Mouse (Mus musculus) liver, embryonic 13.5 days (tissue): ENCODE measurements around the gene Ldlrad3. TPM values are rescaled to one million over a fixed set of nuclear protein-coding genes. Genes with fewer than 3 reads are reported as not detected.
A peak's percentile ranks its signal among the peaks of the same experiment; 100 is the strongest.

Experiments
- ATAC-seq: fragments of 200-750 bp; cut with Nextera tagmentation; 2 replicates; pipeline ENCODE4 v1.8.0; 2017; ENCODE audit warnings: low read depth, mild to moderate bottlenecking, moderate number of reproducible peaks, moderate library complexity
- DNase-seq: peaks from one replicate; pipeline ENCODE4 v3.0.0; 2022
- H3K27ac ChIP-seq: fragments of 300-500 bp; sonication (generic); 2 replicates; pipeline ENCODE4 v1.5.1; 2015; ENCODE audit warnings: moderate library complexity, mild to moderate bottlenecking, inconsistent platforms
- H3K27me3 ChIP-seq: fragments of 300-500 bp; sonication (generic); 2 replicates; pipeline ENCODE4 v1.6.1; 2015; ENCODE audit warnings: mild to moderate bottlenecking, inconsistent platforms
- H3K36me3 ChIP-seq: fragments of 300-500 bp; sonication (generic); 2 replicates; pipeline ENCODE4 v1.6.1; 2015; ENCODE audit warnings: mild to moderate bottlenecking, inconsistent platforms
- H3K4me1 ChIP-seq: fragments of 300-500 bp; sonication (generic); replicated peaks from 2 replicates; pipeline ENCODE4 v1.6.1; 2015; ENCODE audit warnings: inconsistent platforms
- H3K4me2 ChIP-seq: fragments of 300-500 bp; sonication (generic); 2 replicates; pipeline ENCODE4 v1.6.1; 2015; ENCODE audit warnings: inconsistent platforms, mild to moderate bottlenecking, moderate library complexity
- H3K4me3 ChIP-seq: fragments of 300-500 bp; sonication (generic); replicated peaks from 2 replicates; pipeline ENCODE4 v1.5.1; 2015; ENCODE audit warnings: mild to moderate bottlenecking, inconsistent platforms
- H3K9ac ChIP-seq: fragments of 300-500 bp; sonication (generic); 2 replicates; pipeline ENCODE4 v1.6.1; 2015; ENCODE audit warnings: mild to moderate bottlenecking, inconsistent platforms
- H3K9me3 ChIP-seq: fragments of 300-500 bp; sonication (generic); replicated peaks from 2 replicates; pipeline ENCODE4 v1.6.1; 2016; ENCODE audit warnings: inconsistent platforms
- WGBS: fragments of 180-500 bp; shearing (Covaris S2); methylation state at CpG from one replicate; pipeline ENCODE4 v1.1.7; 2015; ENCODE audit not compliant: insufficient replicate concordance; 5-methylcytosine and 5-hydroxymethylcytosine counted together
- polyA plus RNA-seq: library from polyadenylated mRNA; unstranded; fragments of >200 nt; fragmentation: Nextera tagmentation; extraction: Ambion mirVana; gene quantifications from 2 replicates; pipeline ENCODE4 v1.2.1, GENCODE M21; 2015

The Ldlrad3 gene
- polyA plus RNA-seq, 1 experiment from 2014 or later = 3.8 TPM

DNA sequence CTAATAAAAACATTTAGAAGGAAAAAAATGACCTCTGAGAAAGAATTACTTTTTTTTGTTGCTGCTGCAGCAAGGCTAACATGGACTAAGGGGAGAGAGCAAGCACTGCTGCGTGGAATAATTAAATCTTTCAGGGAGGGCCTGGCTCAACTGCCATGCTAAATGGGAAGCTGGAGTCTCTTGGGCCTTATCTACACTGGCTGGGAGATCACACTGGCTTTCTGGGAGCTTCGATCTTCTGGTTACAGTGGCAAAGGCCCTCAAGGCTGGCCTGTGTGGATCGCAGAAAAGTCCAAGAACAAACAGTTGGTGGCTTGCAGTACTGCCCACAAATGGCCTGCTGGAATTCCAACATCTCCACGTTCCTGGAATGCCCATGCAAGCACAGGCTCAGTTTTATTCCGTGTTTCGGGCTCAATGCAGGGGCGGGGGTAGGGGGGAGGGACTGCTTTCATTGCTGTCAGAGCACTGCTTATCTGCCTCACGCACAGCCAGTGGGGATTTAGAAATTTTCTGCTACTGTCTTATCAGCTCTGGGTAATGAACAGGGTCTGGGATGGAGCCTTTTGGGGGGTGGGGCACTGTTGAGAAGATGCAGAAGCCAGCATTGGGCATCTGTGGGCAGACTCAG is 180.7 kb downstream of the Ldlrad3 start:
- no peaks in the 10 kb centered on the region for H3K9me3 ChIP-seq
- DNase-seq (no peak), ATAC-seq (no peak; the same call in 1 of the 2 replicates)
- no peak overlapping the region for H3K4me3 ChIP-seq
- H3K4me2 ChIP-seq = no peak overlapping the region
- no peak overlapping the region for H3K27ac ChIP-seq
- peaks cover 22% of the 10 kb centered on the region for H3K4me1 ChIP-seq
- WGBS = 29% methylated on average over 8 of the region's 8 CpGs
- no peaks in the 10 kb centered on the region for H3K27me3 ChIP-seq
- H3K36me3 ChIP-seq = no peaks in the 10 kb centered on the region
- H3K9ac ChIP-seq = no peak overlapping the region

DNA sequence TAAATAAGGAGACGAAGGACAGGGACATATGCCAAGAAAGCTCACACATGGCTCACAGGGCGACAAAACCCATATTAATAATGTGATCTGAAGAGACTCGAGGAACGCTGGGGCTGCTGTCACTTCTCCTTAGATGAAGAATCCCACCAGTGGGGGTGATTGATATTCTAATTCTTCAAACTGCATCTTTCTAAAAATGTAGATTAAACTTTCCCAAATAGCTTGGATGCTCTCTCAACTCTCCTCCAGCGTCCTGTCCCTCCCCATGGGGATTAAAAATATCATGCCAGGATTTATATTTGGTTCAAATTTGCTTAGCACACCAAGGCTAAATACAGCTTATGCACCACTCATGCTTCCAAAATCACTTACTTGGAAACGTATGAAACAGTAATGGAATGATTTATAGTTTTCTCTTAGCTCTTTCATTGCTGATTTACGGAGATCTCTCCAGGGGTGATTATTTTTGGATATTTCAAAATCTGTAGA is 182.4 kb downstream of the Ldlrad3 start:
- Histone ChIP-seq H3K27me3 (no peaks in the 10 kb centered on the region), H3K4me2 (no peak overlapping the region), H3K4me3 (no peak overlapping the region), H3K9me3 (no peaks in the 10 kb centered on the region), H3K4me1 (peaks cover 20% of the 10 kb centered on the region), H3K36me3 (no peaks in the 10 kb centered on the region), H3K27ac (no peak overlapping the region), H3K9ac (no peak overlapping the region)
- DNase-seq (no peak), ATAC-seq (no peak)
- WGBS = 63% methylated on average over 7 of the region's 7 CpGs

DNA sequence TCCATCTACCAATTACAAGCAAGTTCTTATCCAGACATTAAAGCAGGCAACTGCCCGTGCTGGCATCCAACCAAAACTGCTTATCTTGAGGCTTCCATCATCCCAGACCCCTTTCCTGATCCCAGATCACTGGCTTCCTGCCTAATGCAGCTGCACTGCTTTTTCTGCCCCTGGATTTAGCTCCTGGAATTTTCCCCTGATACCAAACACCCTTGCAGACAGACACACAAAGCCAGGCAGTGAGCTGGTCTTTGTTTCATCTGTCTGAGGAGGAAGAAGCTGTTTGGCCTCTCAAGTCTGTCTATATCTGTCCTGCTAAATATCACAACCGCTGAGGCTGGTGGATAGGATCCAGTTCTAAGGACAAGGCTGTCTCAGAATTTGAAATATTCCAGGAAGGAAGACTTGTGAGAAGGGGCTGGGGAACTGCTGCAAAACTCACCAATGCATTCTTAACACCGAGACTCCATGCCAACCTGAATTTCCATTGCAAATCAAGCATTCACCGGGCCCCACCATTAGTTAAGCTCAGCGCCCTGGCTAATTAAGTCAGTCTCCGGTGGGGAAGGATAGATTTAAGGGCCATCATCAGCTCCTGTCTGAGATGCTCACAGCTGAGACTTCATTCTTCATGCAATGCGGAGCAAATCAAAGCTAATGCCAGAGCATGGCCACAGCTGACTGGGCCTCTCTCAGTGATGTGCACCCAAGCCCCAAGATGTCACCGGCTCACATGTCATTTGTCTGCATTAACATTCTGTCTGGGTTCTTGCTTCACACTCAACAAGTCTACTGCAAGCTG is 183.0 kb downstream of the Ldlrad3 start:
- WGBS = 50% methylated on average over 8 of the region's 8 CpGs
- DNase-seq (no peak), ATAC-seq (no peak)
- Histone ChIP-seq H3K9me3 (no peaks in the 10 kb centered on the region), H3K4me3 (no peak overlapping the region), H3K36me3 (no peaks in the 10 kb centered on the region), H3K4me2 (no peak overlapping the region), H3K4me1 (peaks cover 18% of the 10 kb centered on the region), H3K27me3 (no peaks in the 10 kb centered on the region), H3K9ac (no peak overlapping the region), H3K27ac (peak overlapping the region; percentile 34; the same call in 1 of the 2 replicates)

DNA sequence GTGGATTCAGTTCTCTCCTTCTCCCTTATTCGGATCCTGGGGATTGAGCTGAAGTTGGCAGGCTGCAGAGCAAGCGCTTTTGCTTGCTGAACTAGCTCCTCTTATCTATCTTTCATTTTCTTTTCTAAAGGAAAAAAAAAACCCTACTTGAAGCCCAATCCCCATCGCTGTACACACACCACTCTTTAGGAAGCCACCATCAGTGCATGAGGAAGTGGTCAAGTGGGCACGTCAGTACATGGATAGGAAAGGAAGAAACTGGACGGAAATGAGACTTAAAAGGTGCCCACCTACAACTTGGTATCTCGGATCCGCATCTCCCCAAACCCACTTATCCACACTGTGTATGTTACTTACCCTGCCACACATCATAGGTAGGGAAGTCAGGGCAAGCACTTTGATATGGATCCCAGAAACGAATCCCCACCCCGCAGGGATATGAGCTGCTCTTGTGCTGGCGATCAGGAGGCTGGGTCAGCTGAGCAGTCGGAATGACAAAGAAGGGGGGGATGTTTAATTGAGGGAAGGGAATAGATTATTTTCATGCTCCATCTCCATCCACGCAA is 183.7 kb downstream of the Ldlrad3 start:
- no peak for DNase-seq
- no peaks in the 10 kb centered on the region for H3K27me3 ChIP-seq
- no peak for ATAC-seq
- no peaks in the 10 kb centered on the region for H3K9me3 ChIP-seq
- H3K4me2 ChIP-seq = no peak overlapping the region
- peaks cover 18% of the 10 kb centered on the region for H3K4me1 ChIP-seq
- no peak overlapping the region for H3K27ac ChIP-seq
- no peaks in the 10 kb centered on the region for H3K36me3 ChIP-seq
- WGBS = 26% methylated on average over 12 of the region's 12 CpGs
- H3K9ac ChIP-seq = no peak overlapping the region
- no peak overlapping the region for H3K4me3 ChIP-seq

DNA sequence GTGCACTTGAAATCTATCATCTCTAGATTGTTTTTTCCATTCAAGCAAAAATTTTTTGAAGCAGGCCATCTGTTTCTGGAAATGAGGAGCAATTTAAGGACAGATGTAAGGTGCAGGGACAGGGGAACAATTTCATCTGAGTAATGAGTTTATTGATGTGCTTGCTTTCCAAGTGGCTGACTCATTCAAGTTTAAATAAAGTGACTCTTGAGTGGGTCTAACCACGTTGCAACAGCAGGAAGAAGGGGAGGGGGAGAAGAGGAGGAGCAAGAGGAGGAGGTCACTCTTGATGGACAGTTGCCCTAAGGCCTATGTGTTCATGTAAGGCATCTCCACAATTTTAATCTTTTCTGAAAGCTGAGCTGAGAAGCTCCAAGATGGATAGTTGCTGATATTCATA is 184.5 kb downstream of the Ldlrad3 start:
- Histone ChIP-seq H3K36me3 (no peaks in the 10 kb centered on the region), H3K27ac (no peak overlapping the region), H3K4me3 (no peak overlapping the region), H3K4me1 (peaks cover 18% of the 10 kb centered on the region), H3K9ac (no peak overlapping the region), H3K27me3 (no peaks in the 10 kb centered on the region), H3K9me3 (no peaks in the 10 kb centered on the region), H3K4me2 (no peak overlapping the region)
- ATAC-seq (no peak), DNase-seq (no peak)
- WGBS = 0% methylated on average over 1 of the region's 1 CpGs

DNA sequence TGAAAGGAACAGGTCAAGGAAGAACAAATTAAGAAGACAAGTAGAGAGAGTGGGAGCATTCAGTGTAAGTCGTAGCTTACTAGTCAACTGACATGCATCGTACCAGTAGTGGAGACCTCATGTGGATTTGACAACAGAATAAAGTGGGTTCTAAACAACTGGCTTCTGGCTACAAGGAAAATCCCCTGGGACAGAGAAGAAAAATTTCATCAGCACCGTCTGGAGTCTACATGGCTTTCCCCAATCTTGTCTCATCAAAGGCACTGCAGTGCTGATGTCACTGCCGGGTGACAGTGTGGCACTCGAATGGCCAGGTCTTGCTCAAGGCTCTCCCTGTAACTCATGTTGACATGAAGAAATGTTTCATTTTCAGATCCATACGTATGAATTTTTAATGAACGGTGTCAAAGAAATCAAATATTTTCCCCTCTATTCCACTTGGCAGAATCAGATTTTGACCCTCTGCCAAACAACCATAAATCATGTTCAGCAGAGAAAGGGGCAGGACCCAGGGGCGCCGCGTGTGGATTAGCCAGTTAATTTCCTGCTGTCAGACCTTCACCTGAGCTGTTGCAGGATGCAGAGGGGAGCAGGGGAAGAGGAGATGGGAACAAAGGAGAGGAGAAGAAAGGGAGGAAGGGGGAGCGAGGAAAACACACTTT is 187.1 kb downstream of the Ldlrad3 start:
- WGBS = 73% methylated on average over 11 of the region's 11 CpGs
- no peaks in the 10 kb centered on the region for H3K27me3 ChIP-seq
- no peak overlapping the region for H3K4me3 ChIP-seq
- no peak for DNase-seq
- no peaks in the 10 kb centered on the region for H3K9me3 ChIP-seq
- H3K4me2 ChIP-seq = no peak overlapping the region
- H3K4me1 ChIP-seq = peaks cover 7% of the 10 kb centered on the region
- ATAC-seq = no peak
- H3K36me3 ChIP-seq = no peaks in the 10 kb centered on the region
- no peak overlapping the region for H3K9ac ChIP-seq
- no peak overlapping the region for H3K27ac ChIP-seq

DNA sequence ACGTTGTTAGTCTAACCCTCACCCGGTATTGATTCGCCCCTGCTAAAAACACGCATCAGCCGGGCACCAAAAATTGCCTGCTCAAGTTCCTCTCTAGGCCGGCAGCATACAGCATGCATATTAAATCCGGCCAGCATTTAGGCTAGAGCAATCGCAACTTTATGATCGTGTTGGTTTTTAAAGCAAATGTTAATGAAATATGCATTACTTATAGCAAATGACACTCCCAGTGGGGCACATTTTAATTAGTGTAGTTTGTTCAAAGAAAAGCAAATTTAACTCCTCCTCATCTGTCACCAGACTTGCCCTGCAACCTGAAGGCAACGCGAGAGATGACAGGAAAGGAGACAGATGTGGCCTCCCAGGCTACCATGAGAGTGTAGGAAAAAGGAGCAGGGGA is 189.2 kb downstream of the Ldlrad3 start:
- Histone ChIP-seq H3K36me3 (no peaks in the 10 kb centered on the region), H3K9me3 (no peaks in the 10 kb centered on the region), H3K4me1 (peaks cover 3% of the 10 kb centered on the region), H3K27me3 (no peaks in the 10 kb centered on the region), H3K4me2 (no peak overlapping the region), H3K4me3 (no peak overlapping the region), H3K27ac (no peak overlapping the region), H3K9ac (no peak overlapping the region)
- no peak for ATAC-seq
- DNase-seq = no peak
- 71% methylated on average over 11 of the region's 11 CpGs for WGBS

DNA sequence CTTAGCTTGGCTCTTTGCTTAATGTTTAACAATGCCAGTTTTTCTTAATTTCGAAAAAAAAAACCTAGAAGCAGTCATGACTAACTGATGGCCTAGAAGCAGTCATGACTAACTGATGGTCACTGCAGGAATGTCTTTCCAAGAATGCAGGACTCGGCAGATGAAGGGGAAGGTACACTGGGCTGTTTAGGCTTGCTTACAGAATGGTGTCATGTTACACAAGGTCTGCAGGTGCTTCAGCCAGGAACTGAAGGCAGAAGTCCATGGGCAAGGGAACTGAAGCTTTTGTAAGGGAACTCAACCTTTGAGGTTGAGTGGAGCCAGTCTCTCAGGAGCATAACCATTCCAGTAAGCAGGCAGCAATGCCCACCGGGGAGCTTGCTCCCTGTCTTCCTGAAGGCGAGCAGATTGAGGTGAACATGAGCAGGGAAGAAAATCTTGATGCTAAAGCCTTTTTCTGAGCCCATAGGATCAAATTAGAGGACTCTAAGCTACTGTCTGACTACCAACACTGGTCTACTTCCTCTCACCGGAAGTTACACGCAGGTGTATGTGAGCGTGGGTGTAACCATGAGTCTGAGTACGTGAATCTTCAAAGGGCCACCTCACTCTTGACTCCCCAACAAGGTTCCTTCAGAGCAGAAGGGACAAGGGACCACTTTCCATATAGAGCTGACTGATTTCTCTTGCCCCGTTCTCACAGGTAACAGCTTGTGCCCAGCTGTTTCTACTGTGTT is 193.4 kb downstream of the Ldlrad3 start:
- no peak for ATAC-seq
- no peak overlapping the region for H3K4me2 ChIP-seq
- WGBS = 59% methylated on average over 9 of the region's 9 CpGs
- no peaks in the 10 kb centered on the region for H3K36me3 ChIP-seq
- no peak overlapping the region for H3K27ac ChIP-seq
- H3K4me3 ChIP-seq = no peak overlapping the region
- no peak for DNase-seq
- H3K9me3 ChIP-seq = no peaks in the 10 kb centered on the region
- H3K4me1 ChIP-seq = no peaks in the 10 kb centered on the region; the same call in 1 of the 2 replicates
- H3K9ac ChIP-seq = no peak overlapping the region
- no peaks in the 10 kb centered on the region for H3K27me3 ChIP-seq

DNA sequence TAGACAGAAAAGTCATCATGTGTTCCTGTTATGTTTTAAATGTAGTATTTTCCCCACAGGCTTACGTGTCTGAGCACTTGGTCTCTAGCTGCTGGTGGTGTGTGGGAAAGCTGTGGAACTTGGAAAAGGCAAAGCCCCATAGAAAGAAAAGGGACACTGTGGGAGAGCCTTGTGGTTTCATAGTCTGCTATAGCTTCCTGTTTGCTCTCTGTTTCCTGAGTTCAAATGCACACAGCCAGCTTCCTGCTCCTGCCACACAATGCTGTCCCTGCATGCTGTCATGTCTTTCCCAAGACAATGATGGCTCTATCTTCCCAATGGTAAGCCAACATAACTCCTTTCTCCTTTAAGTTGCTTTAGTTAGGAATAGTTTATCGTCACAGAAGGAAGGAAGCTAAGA is 194.5 kb downstream of the Ldlrad3 start:
- ATAC-seq (no peak), DNase-seq (no peak)
- Histone ChIP-seq H3K4me1 (no peaks in the 10 kb centered on the region; the same call in 1 of the 2 replicates), H3K27me3 (no peaks in the 10 kb centered on the region), H3K9me3 (no peaks in the 10 kb centered on the region), H3K4me3 (no peak overlapping the region), H3K4me2 (no peak overlapping the region), H3K9ac (no peak overlapping the region), H3K27ac (no peak overlapping the region), H3K36me3 (no peaks in the 10 kb centered on the region)
- 35% methylated on average over 2 of the region's 2 CpGs for WGBS

DNA sequence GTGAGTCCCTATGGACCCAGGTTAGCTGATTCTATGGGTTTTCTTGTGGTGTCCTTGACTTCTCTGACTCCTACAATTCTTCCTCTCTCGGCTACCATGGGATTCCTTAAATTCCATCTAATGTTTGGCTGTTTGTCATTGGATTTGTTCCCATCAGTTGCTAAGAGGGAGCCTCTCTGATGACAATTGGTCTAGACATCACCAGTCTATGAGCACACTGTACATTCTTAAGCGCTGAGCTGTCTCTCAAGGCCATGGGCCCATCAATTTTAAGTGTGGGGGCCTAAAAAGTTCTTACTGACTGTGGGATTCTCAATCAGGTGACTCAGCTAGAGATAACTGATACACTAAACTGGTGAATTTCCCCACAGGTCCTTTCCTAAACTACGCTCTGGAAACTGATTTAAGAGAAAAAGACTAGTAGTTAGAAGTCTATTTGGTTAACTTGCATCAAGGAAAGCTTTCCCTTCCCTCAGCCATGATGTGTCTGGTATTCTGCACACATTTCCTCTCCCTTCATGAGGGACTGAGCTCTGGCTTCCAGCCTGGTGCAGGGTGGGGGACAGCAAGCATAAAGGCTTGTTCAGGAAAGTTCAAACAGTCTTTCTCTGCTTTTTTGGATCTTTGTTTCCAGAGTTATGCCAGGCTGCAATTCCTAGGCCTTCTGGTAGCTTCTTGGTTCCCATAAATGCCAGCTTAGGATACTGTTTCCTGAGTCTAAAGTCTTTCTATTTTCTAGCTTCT is 199.7 kb downstream of the Ldlrad3 start:
- Histone ChIP-seq H3K36me3 (no peaks in the 10 kb centered on the region), H3K4me1 (peaks cover 4% of the 10 kb centered on the region; the same call in 1 of the 2 replicates), H3K4me3 (no peak overlapping the region), H3K4me2 (no peak overlapping the region), H3K27me3 (no peaks in the 10 kb centered on the region), H3K27ac (no peak overlapping the region), H3K9ac (no peak overlapping the region), H3K9me3 (no peaks in the 10 kb centered on the region)
- 59% methylated on average over 3 of the region's 3 CpGs for WGBS
- DNase-seq (no peak), ATAC-seq (no peak)
